Mouse (Mus musculus) heart, postnatal 0 days (tissue): ENCODE data around the gene Ccdc151. TPM values are rescaled to one million over a fixed set of nuclear protein-coding genes. Genes with fewer than 3 reads are reported as not detected.

Source experiments
- ATAC-seq: fragments of 200-750 bp; cut with Nextera tagmentation; 2 replicates; pipeline ENCODE4 v1.8.0; 2017; ENCODE audit warnings: low read depth, moderate number of reproducible peaks, moderate library complexity; ENCODE audit not compliant: insufficient read depth
- DNase-seq: peaks from one replicate; pipeline ENCODE4 v3.0.0-alpha.2; 2016; ENCODE audit warnings: low spot score
- H3K27ac ChIP-seq: fragments of 300-500 bp; sonication (generic); 2 replicates; pipeline ENCODE4 v1.5.1; 2014; ENCODE audit warnings: low read depth, mild to moderate bottlenecking
- H3K27me3 ChIP-seq: fragments of 300-500 bp; sonication (generic); 2 replicates; pipeline ENCODE4 v1.6.1; 2014; ENCODE audit warnings: low read length, mixed read lengths; ENCODE audit not compliant: control insufficient read depth, insufficient read depth
- H3K36me3 ChIP-seq: fragments of 300-500 bp; sonication (generic); replicated peaks from 2 replicates; pipeline ENCODE4 v1.6.1; 2014; ENCODE audit warnings: low read length, mixed read lengths; ENCODE audit not compliant: control insufficient read depth, insufficient read depth
- H3K4me1 ChIP-seq: fragments of 300-500 bp; sonication (generic); 2 replicates; pipeline ENCODE4 v1.6.1; 2014; ENCODE audit warnings: antibody characterized with exemption; ENCODE audit not compliant: control insufficient read depth, insufficient read depth
- H3K4me2 ChIP-seq: fragments of 300-500 bp; sonication (generic); 2 replicates; pipeline ENCODE4 v1.6.1; 2014; ENCODE audit warnings: low read depth, mild to moderate bottlenecking, low read length, moderate library complexity
- H3K4me3 ChIP-seq: fragments of 300-500 bp; sonication (generic); 2 replicates; pipeline ENCODE4 v1.5.1; 2014; ENCODE audit warnings: low read depth, low read length
- H3K9ac ChIP-seq: fragments of 300-500 bp; sonication (generic); replicated peaks from 2 replicates; pipeline ENCODE4 v1.6.1; 2014; ENCODE audit warnings: low read depth, low read length, mixed read lengths
- H3K9me3 ChIP-seq: fragments of 300-500 bp; sonication (generic); replicated peaks from 2 replicates; pipeline ENCODE4 v1.6.1; 2016; ENCODE audit warnings: low read length; ENCODE audit not compliant: control insufficient read depth
- CTCF ChIP-seq: IDR thresholded peaks from 2 replicates; pipeline ENCODE4 v1.5.1; 2016; ENCODE audit warnings: antibody characterized with exemption, control low read depth, low read depth
- EP300 ChIP-seq: IDR thresholded peaks from 2 replicates; pipeline ENCODE4 v1.6.1; 2016; ENCODE audit warnings: antibody characterized with exemption, low read depth
- WGBS: fragments of 180-500 bp; shearing (Covaris S2); extraction: QIAGEN DNeasy Blood & Tissue Kit; methylation state at CpG from one replicate; pipeline ENCODE4 v1.1.7; 2014; 5-methylcytosine and 5-hydroxymethylcytosine counted together
- polyA plus RNA-seq: library from polyadenylated mRNA; unstranded; fragments of >200 nt; fragmentation: Nextera tagmentation; extraction: Ambion mirVana; gene quantifications from 2 replicates; pipeline ENCODE4 v1.2.1, GENCODE M21; 2015
- total RNA-seq: library from RNA; depleted of rRNA; stranded (reverse); fragments of >200 nt; gene quantifications from 2 replicates; pipeline ENCODE4 v1.2.3, GENCODE M21; 2014; ENCODE audit warnings: low replicate concordance

The Ccdc151 gene
- total and polyA plus RNA-seq, 2 experiments from 2014 or later: 0.12 TPM; not detected in 1

- no peak overlapping the region for H3K9ac ChIP-seq
- H3K36me3 ChIP-seq: no peaks in the 10 kb centered on the region
- WGBS: 35% methylated on average over 4 of the region's 4 CpGs
- H3K4me3 ChIP-seq: no peak overlapping the region
- no peak for TF ChIP-seq EP300
- no peak for TF ChIP-seq CTCF
- DNase-seq (no peak), ATAC-seq (no peak)
- peaks cover 56% of the 10 kb centered on the region for H3K27me3 ChIP-seq
- H3K4me2 ChIP-seq: no peak overlapping the region
- peaks cover 10% of the 10 kb centered on the region; the same call in 1 of the 2 replicates for H3K4me1 ChIP-seq
- no peak overlapping the region for H3K27ac ChIP-seq
- H3K9me3 ChIP-seq: no peaks in the 10 kb centered on the region
Observed at GRCm38 (mm10) chr9:22049721-22050270, 47.4 kb upstream of the Ccdc151 start.

DNA sequence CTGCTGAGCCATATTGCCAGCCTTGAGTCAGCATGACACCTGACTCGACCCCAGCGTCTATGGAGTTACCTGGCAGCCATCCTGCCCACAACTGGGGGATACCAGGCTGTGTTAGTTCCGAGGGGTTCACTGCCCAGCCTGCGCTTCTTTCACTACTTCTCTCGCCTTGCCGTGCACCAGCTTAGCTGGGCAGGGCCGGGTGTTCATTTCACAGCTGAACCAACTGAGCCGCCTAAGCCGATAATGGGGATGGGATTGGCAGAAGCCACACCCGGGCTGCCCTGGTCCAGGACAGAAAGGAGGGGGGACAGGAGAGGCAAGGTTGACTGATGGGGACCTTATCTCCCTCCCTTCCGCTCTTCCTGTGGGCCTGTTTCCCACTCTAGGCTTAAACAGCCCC, 46.9 kb upstream of the Ccdc151 start:
- 65% methylated on average over 10 of the region's 11 CpGs for WGBS
- no peak for ATAC-seq
- no peak for TF ChIP-seq CTCF
- TF ChIP-seq EP300: no peak

GRCm38 (mm10) chr9:22047329-22047728, 44.9 kb upstream of the Ccdc151 start:
- H3K9me3 ChIP-seq: no peaks in the 10 kb centered on the region

More for the DNA sequence above, 46.9 kb upstream of the Ccdc151 start:
- peaks cover 52% of the 10 kb centered on the region for H3K27me3 ChIP-seq
- H3K9ac ChIP-seq: no peak overlapping the region
- no peak overlapping the region for H3K27ac ChIP-seq
- DNase-seq: no peak
- H3K9me3 ChIP-seq: no peaks in the 10 kb centered on the region
- no peak overlapping the region for H3K4me2 ChIP-seq
- peaks cover 6% of the 10 kb centered on the region; the same call in 1 of the 2 replicates for H3K4me1 ChIP-seq
- H3K36me3 ChIP-seq: no peaks in the 10 kb centered on the region
- H3K4me3 ChIP-seq: no peak overlapping the region

DNA sequence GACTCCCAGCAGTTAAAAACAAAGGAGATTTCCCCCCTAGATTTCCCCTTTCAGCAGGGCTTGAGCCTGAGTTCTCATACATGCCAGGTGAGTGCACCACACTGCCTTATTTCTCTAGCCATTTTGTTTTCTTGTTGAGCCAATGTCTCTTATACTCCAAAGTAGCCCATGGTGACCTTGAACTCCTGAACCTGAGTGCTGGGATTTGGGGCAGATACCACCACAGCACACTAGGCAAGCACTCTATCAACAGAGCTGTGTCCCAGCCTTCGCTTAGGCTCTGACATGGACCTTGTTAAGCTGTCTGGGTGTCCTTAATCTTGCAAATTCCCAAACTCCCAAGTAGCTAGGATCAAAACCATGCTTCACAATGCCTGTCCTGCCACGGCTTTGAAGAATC, 39.4 kb upstream of the Ccdc151 start:
- no peak overlapping the region for H3K4me3 ChIP-seq
- TF ChIP-seq CTCF: no peak
- no peak for TF ChIP-seq EP300
- H3K27ac ChIP-seq: no peak overlapping the region
- no peaks in the 10 kb centered on the region for H3K4me1 ChIP-seq
- H3K9me3 ChIP-seq: no peaks in the 10 kb centered on the region
- WGBS: 40% methylated on average over 2 of the region's 2 CpGs
- no peak overlapping the region for H3K9ac ChIP-seq
- ATAC-seq: no peak
- H3K36me3 ChIP-seq: no peaks in the 10 kb centered on the region
- DNase-seq: no peak
- no peaks in the 10 kb centered on the region for H3K27me3 ChIP-seq
- H3K4me2 ChIP-seq: no peak overlapping the region

More at GRCm38 (mm10) chr9:22047329-22047728, 44.9 kb upstream of the Ccdc151 start:
- H3K4me3 ChIP-seq: no peak overlapping the region
- 50% methylated on average over 9 of the region's 9 CpGs for WGBS
- peaks cover 33% of the 10 kb centered on the region for H3K27me3 ChIP-seq
- TF ChIP-seq EP300: no peak
- TF ChIP-seq CTCF: no peak
- DNase-seq (no peak), ATAC-seq (no peak)
- H3K36me3 ChIP-seq: no peaks in the 10 kb centered on the region
- no peak overlapping the region for H3K4me2 ChIP-seq
- no peak overlapping the region for H3K27ac ChIP-seq
- no peak overlapping the region for H3K9ac ChIP-seq
- peaks cover 6% of the 10 kb centered on the region; the same call in 1 of the 2 replicates for H3K4me1 ChIP-seq

- ATAC-seq (no peak), DNase-seq (no peak)
- WGBS: 71% methylated on average over 10 of the region's 10 CpGs
- Histone ChIP-seq H3K4me3 (no peak overlapping the region), H3K4me1 (no peaks in the 10 kb centered on the region), H3K9me3 (no peaks in the 10 kb centered on the region), H3K27ac (no peak overlapping the region), H3K4me2 (no peak overlapping the region), H3K9ac (no peak overlapping the region), H3K27me3 (no peaks in the 10 kb centered on the region), H3K36me3 (no peaks in the 10 kb centered on the region)
- no peak for TF ChIP-seq EP300
- TF ChIP-seq CTCF: no peak
Observed at GRCm38 (mm10) chr9:22037826-22038225, 35.4 kb upstream of the Ccdc151 start.
